In the genomic region with DNA sequence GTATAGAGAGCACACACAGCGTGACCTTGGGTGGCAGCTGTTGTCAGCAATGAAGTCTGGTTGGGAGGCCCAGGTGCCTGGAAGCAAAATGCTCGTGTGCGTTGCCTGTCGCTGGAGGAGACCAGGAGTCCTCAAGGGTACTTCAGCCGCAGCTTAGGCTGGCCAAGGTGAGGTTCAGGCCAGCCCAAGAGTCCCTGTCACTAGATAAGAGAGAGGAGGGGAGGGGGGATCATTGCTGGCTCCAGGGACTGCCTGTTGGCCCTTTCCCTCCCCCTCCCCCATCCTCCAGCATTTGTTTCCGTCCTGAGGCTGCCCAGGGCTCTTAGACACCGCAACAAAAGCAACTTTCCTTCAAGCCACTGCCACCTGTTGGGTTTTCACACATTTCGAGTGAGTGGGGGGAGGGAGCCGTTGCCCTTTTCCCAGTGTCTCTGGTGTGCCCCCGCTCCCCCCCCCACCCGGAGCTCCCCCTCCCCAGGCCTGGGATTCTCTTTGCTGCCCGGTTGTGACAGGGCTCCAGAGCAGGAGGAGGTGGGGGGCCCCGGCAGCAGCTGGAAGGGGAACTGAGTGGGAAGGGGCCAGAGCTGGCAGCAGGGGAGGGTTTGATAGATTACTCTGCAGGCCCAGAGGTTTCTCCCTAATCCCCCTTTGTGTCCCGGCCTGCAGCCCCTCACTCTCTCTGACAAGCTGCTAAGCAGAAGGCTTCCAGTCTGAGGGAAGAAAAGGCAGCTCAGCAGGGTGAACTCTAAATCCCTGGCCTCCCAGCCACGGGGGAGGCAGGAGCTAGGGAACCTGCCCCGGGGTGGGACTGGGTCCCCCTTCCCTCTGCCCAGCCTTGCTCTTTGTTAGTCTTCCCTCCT, we compare ENCODE assay signal across 8 mouse cellular contexts. TPM values are rescaled to one million over a fixed set of nuclear protein-coding genes. Genes with fewer than 3 reads are reported as not detected.
DNase-seq lines count a peak whose midpoint lies in the region; ATAC-seq and TF ChIP-seq lines count a peak whose summit lies in the region.

No protein-coding gene starts in this region.

- peaks cover 27% of the 10 kb centered on the region for H3K4me1 ChIP-seq in intestine, embryonic 14.5 days (replicated peaks; ENCODE audit: control insufficient read depth, insufficient read depth, low read length)
- H3K4me1 ChIP-seq in intestine, postnatal 0 days (replicated peaks; ENCODE audit: control insufficient read depth, insufficient read depth, low read length): no peaks in the 10 kb centered on the region
- peaks cover 6% of the 10 kb centered on the region for H3K4me1 ChIP-seq in hindbrain, embryonic 16.5 days (ENCODE audit: control insufficient read depth, insufficient read depth, low read depth, low read length)

- DNase-seq in intestine, embryonic 14.5 days (ENCODE audit: low spot score): peak; percentile 59
- peak; percentile 91 for DNase-seq in embryo, embryonic 10.5 days (ENCODE audit: low spot score)
- DNase-seq in neural tube, embryonic 10.5 days (ENCODE audit: extremely low spot score, low spot score): peak; percentile 80
- DNase-seq in left cerebral cortex, adult 18-20 months (ENCODE audit: low spot score in 2 of 2): no peak
- DNase-seq in adrenal gland, adult 18-20 months (ENCODE audit: low spot score in 2 of 2): no peak
- no peak for DNase-seq in right cerebral cortex, adult 18-20 months

- H3K9ac ChIP-seq in intestine, embryonic 14.5 days (ENCODE audit: low read length): no peak overlapping the region
- no peak overlapping the region for H3K9ac ChIP-seq in intestine, postnatal 0 days (ENCODE audit: low read depth, low read length)
- no peak overlapping the region; the same call in 1 of the 2 replicates for H3K9ac ChIP-seq in hindbrain, embryonic 16.5 days (ENCODE audit: low read depth, low read length)

- peak overlapping the region; percentile 37 for H3K4me2 ChIP-seq in intestine, embryonic 14.5 days (ENCODE audit: low read length)
- H3K4me2 ChIP-seq in intestine, postnatal 0 days (replicated peaks; ENCODE audit: low read depth): no peak overlapping the region
- H3K4me2 ChIP-seq in hindbrain, embryonic 16.5 days (ENCODE audit: low read length): no peak overlapping the region

- no peak overlapping the region for H3K4me3 ChIP-seq in intestine, embryonic 14.5 days (ENCODE audit: low read depth, low read length)
- H3K4me3 ChIP-seq in intestine, postnatal 0 days (ENCODE audit: low read depth, low read length): no peak overlapping the region
- H3K4me3 ChIP-seq in hindbrain, embryonic 16.5 days (ENCODE audit: low read length): no peak overlapping the region

- H3K27me3 ChIP-seq in intestine, embryonic 14.5 days (replicated peaks; ENCODE audit: control insufficient read depth, insufficient read depth, low read length): 0 out of 2 replicates have a peak, but pooled peaks cover 2% of the 10 kb centered on the region
- 0 out of 2 replicates have a peak, but pooled peaks cover under 1% of the 10 kb centered on the region for H3K27me3 ChIP-seq in intestine, postnatal 0 days (replicated peaks; ENCODE audit: control insufficient read depth, insufficient read depth, low read length)
- H3K27me3 ChIP-seq in hindbrain, embryonic 16.5 days (replicated peaks; ENCODE audit: control insufficient read depth, insufficient read depth, low read length): no peaks in the 10 kb centered on the region; the same call in 1 of the 2 replicates

- WGBS in intestine, embryonic 14.5 days: 10% methylated on average over 16 of the region's 16 CpGs
- WGBS in intestine, postnatal 0 days: 40% methylated on average over 16 of the region's 16 CpGs
- WGBS in hindbrain, embryonic 16.5 days: 7% methylated on average over 16 of the region's 16 CpGs

- TF ChIP-seq CTCF in intestine, postnatal 0 days (IDR thresholded peaks at IDR 0.05; ENCODE audit: low read depth): no peak

- no peak for ATAC-seq in intestine, embryonic 14.5 days (replicated peaks; ENCODE audit: low FRiP score, low TSS enrichment, low read depth)
- no peak for ATAC-seq in intestine, postnatal 0 days
- 0 out of 2 replicates have a peak, but pooled peaks have one; percentile 17 for ATAC-seq in hindbrain, embryonic 16.5 days

- H3K9me3 ChIP-seq in intestine, embryonic 14.5 days (ENCODE audit: control insufficient read depth, low read length): no peaks in the 10 kb centered on the region
- H3K9me3 ChIP-seq in intestine, postnatal 0 days (ENCODE audit: control insufficient read depth): no peaks in the 10 kb centered on the region
- H3K9me3 ChIP-seq in hindbrain, embryonic 16.5 days (ENCODE audit: control insufficient read depth, low read length): no peaks in the 10 kb centered on the region

- no peak overlapping the region for H3K27ac ChIP-seq in intestine, embryonic 14.5 days (ENCODE audit: low read depth)
- H3K27ac ChIP-seq in intestine, postnatal 0 days (ENCODE audit: low read depth, low read length): no peak overlapping the region
- no peak overlapping the region for H3K27ac ChIP-seq in hindbrain, embryonic 16.5 days (ENCODE audit: low read depth, low read length)

- no peaks in the 10 kb centered on the region for H3K36me3 ChIP-seq in intestine, embryonic 14.5 days (ENCODE audit: control insufficient read depth, insufficient read depth, low read length)
- H3K36me3 ChIP-seq in intestine, postnatal 0 days (ENCODE audit: control insufficient read depth, insufficient read depth): no peaks in the 10 kb centered on the region
- no peaks in the 10 kb centered on the region for H3K36me3 ChIP-seq in hindbrain, embryonic 16.5 days (ENCODE audit: control insufficient read depth, insufficient read depth, low read length)

RNA-seq across cellular contexts. Expression of gene Slc45a3, which starts 8.1 kb away (rescaled TPM):
- 2.1 and 2.4 TPM in 2 replicates for polyA plus RNA-seq in intestine, embryonic 14.5 days (2014; fragmentation: Nextera tagmentation; extraction: Ambion mirVana)
- 2.5 and 2.7 TPM in 2 replicates for polyA plus RNA-seq in intestine, postnatal 0 days (2015; fragmentation: Nextera tagmentation; extraction: Ambion mirVana)
- polyA plus RNA-seq in hindbrain, embryonic 16.5 days (2015; fragmentation: Nextera tagmentation; extraction: Ambion mirVana): 0.96 and 1.5 TPM in 2 replicates
- total RNA-seq in left cerebral cortex, adult 18-20 months (2021): under 1 TPM; 0.59 to 0.81 TPM
- 10 to 100 TPM; 22.9 to 33.6 TPM for total RNA-seq in adrenal gland, adult 18-20 months (2021)

RNA-seq across cellular contexts. Expression of gene Elk4, which starts 36.5 kb away (rescaled TPM):
- polyA plus RNA-seq in intestine, embryonic 14.5 days (2014; fragmentation: Nextera tagmentation; extraction: Ambion mirVana): 26.3 and 31.0 TPM in 2 replicates
- 16.4 and 19.6 TPM in 2 replicates for polyA plus RNA-seq in intestine, postnatal 0 days (2015; fragmentation: Nextera tagmentation; extraction: Ambion mirVana)
- polyA plus RNA-seq in hindbrain, embryonic 16.5 days (2015; fragmentation: Nextera tagmentation; extraction: Ambion mirVana): 10.0 and 10.2 TPM in 2 replicates
- 10 to 100 TPM; 54.4 to 59.1 TPM for total RNA-seq in left cerebral cortex, adult 18-20 months (2021)
- 10 to 100 TPM; 79.8 to 86.4 TPM for total RNA-seq in adrenal gland, adult 18-20 months (2021)

Comparison
In these comparisons a context has a peak if more than half of its experiments do, and no peak if none do; other contexts are left out.
1. DNase-seq: peak in intestine, embryonic 14.5 days (single experiment), embryo, embryonic 10.5 days (single experiment) and neural tube, embryonic 10.5 days (single experiment); none in left cerebral cortex, adult 18-20 months (0 of 2), adrenal gland, adult 18-20 months (0 of 2) and right cerebral cortex, adult 18-20 months (single experiment).